Mouse (Mus musculus): ENCODE results near the gene Rcn2. TPM values are rescaled to one million over a fixed set of nuclear protein-coding genes. Genes with fewer than 3 reads are reported as not detected.

The Rcn2 gene
- total and polyA plus RNA-seq, 3 experiments: 16.8 to 56.6 (median 30.8) TPM

GRCm38 (mm10) chr9:56104921-56105320 lies 63.3 kb downstream of the Rcn2 start:
- no peak overlapping the region for H3K9ac ChIP-seq (ENCODE audit: insufficient read depth, low read depth)
- no peak overlapping the region for H3K4me3 ChIP-seq (replicated peaks in 1 of 3; ENCODE audit: low read depth in 2 of 3, low read length in 2 of 3, poor library complexity in 1 of 3)
- dilution Hi-C loops (cut with MboI; ENCODE audit: extremely low pct_ligation_motif_present, extremely low pct_unique_long_range_greater_than_20kb, low sequenced_read_pairs) (no loop called here), in situ Hi-C loops (cut with MboI; ENCODE audit: low pct_ligation_motif_present, low pct_unique_long_range_greater_than_20kb, low sequenced_read_pairs) (no loop called here)
- no peaks in the 10 kb centered on the region for H3K27me3 ChIP-seq (replicated peaks)
- H3K79me2 ChIP-seq (replicated peaks; ENCODE audit: control insufficient read depth, extremely low read depth, insufficient read depth, poor library complexity, severe bottlenecking): no peaks in the 10 kb centered on the region
- DNase-seq (ENCODE audit: extremely low read depth): no peak
- peaks cover 35 to 83% of the 10 kb centered on the region in 2 experiments for H3K4me1 ChIP-seq (ENCODE audit: control insufficient read depth in 1 of 2, insufficient read depth in 2 of 2)
- peaks cover 0 to 27% of the 10 kb centered on the region in 2 experiments for H3K36me3 ChIP-seq (replicated peaks in 1 of 2; ENCODE audit: control insufficient read depth in 1 of 2, insufficient read depth in 1 of 2, low read length in 1 of 2)
- TF ChIP-seq JUN (IDR thresholded peaks at IDR 0.05; ENCODE audit: insufficient read depth, low read depth, low read length): no peak
- TF ChIP-seq CHD2 (IDR thresholded peaks at IDR 0.05; ENCODE audit: low read length): no peak
- no peak for TF ChIP-seq USF2 (conservative IDR thresholded peaks at IDR 0.05; ENCODE audit: low read depth, low read length)
- TF ChIP-seq JUND (conservative IDR thresholded peaks at IDR 0.05; ENCODE audit: low read depth, low read length): no peak
- TF ChIP-seq MAFK (IDR thresholded peaks at IDR 0.05; ENCODE audit: insufficient replicate concordance, low read length): no peak
- no peak for TF ChIP-seq ETS1 (conservative IDR thresholded peaks at IDR 0.05; ENCODE audit: low read depth, low read length)
- TF ChIP-seq ZKSCAN1 (IDR thresholded peaks at IDR 0.05; ENCODE audit: borderline replicate concordance, low read depth, low read length): no peak
- no peak for TF ChIP-seq POLR2A (IDR thresholded peaks at IDR 0.05; ENCODE audit: low read depth, low read length)
- no peak for TF ChIP-seq USF1 (IDR thresholded peaks at IDR 0.05; ENCODE audit: low read depth, low read length)
- TF ChIP-seq ZC3H11A (IDR thresholded peaks at IDR 0.05; ENCODE audit: low read depth, low read length): no peak
- TF ChIP-seq CHD1 (IDR thresholded peaks at IDR 0.05; ENCODE audit: low read depth, low read length): no peak
- TF ChIP-seq SMC3 (IDR thresholded peaks at IDR 0.05; ENCODE audit: low read depth, low read length): no peak
- TF ChIP-seq ZMIZ1 (IDR thresholded peaks at IDR 0.05; ENCODE audit: low read depth, low read length): no peak
- no peak for TF ChIP-seq UBTF (IDR thresholded peaks at IDR 0.05; ENCODE audit: low read depth, low read length)
- TF ChIP-seq MYC (IDR thresholded peaks at IDR 0.05; ENCODE audit: low read depth, low read length): no peak
- no peak for TF ChIP-seq NRF1 (IDR thresholded peaks at IDR 0.05; ENCODE audit: low read depth, low read length)
- no peak for TF ChIP-seq ZNF384 (IDR thresholded peaks at IDR 0.05; ENCODE audit: low read depth, low read length)
- H3K9me3 ChIP-seq (replicated peaks; ENCODE audit: low read length): peaks cover 3% of the 10 kb centered on the region
- no peak overlapping the region for H3K27ac ChIP-seq (ENCODE audit: insufficient read depth, low read depth)
- no peak overlapping the region for H3K4me2 ChIP-seq (ENCODE audit: insufficient read depth, low read depth, poor library complexity, severe bottlenecking)

DNA sequence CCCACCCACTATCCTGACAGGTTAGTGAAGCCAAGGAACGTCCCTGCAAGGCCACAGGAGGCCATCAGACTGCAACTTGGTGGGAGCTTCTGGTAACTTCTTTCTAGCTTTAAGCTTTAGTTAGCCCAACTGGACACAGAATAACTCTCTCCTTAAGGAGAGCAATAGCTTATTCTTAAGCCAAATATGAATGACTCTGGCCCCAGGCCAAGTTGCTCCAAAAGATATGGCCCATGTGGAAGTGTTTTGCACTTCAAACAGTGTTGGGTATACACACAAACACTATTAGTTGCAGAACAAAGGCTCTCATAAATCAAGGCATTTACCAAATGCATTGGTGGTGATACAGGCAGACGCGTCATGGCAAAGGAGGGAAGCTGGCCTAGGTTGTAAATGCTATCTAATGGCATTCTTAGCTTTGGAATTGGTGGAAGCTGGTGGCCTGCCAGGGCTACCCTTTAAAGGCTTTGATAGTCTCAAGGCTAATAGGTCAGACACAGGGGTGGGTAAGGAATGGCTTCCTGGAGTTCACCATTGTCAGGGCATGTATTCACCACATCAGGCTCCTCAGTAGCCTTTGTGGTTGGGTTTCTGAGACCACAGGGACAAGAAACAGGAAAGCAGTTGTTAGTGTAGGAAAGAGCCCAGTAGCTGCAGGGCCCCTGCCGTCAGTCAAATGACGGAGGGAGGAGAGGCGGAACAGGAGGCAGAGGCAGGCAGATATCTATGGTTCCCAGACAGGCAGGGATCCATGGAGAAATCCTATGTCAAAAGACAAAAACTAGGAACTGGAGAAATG lies 64.8 kb downstream of the Rcn2 start:
- Histone ChIP-seq H3K4me2 (ENCODE audit: insufficient read depth, low read depth, poor library complexity, severe bottlenecking) (no peak overlapping the region), H3K9ac (ENCODE audit: insufficient read depth, low read depth) (no peak overlapping the region), H3K79me2 (replicated peaks; ENCODE audit: control insufficient read depth, extremely low read depth, insufficient read depth, poor library complexity, severe bottlenecking) (no peaks in the 10 kb centered on the region), H3K27me3 (replicated peaks) (no peaks in the 10 kb centered on the region), H3K4me1 (ENCODE audit: control insufficient read depth in 1 of 2, insufficient read depth in 2 of 2) (peaks cover 31 to 68% of the 10 kb centered on the region in 2 experiments), H3K9me3 (replicated peaks; ENCODE audit: low read length) (peaks cover 3% of the 10 kb centered on the region), H3K36me3 (replicated peaks in 1 of 2; ENCODE audit: control insufficient read depth in 1 of 2, insufficient read depth in 1 of 2, low read length in 1 of 2) (peaks cover 0 to 29% of the 10 kb centered on the region in 2 experiments), H3K27ac (ENCODE audit: insufficient read depth, low read depth) (no peak overlapping the region), H3K4me3 (replicated peaks in 1 of 3; ENCODE audit: low read depth in 2 of 3, low read length in 2 of 3, poor library complexity in 1 of 3) (no peak overlapping the region)
- dilution Hi-C loops (cut with MboI; ENCODE audit: extremely low pct_ligation_motif_present, extremely low pct_unique_long_range_greater_than_20kb, low sequenced_read_pairs): no loop called here
- DNase-seq (ENCODE audit: extremely low read depth): no peak
- in situ Hi-C loops (cut with MboI; ENCODE audit: low pct_ligation_motif_present, low pct_unique_long_range_greater_than_20kb, low sequenced_read_pairs): no loop called here
- no peak for TF ChIP-seq CHD2 (IDR thresholded peaks at IDR 0.05; ENCODE audit: low read length)
- no peak for TF ChIP-seq ELF1 (IDR thresholded peaks at IDR 0.05; ENCODE audit: low read depth, low read length)
- no peak for TF ChIP-seq CHD1 (IDR thresholded peaks at IDR 0.05; ENCODE audit: low read depth, low read length)
- no peak for TF ChIP-seq MAZ (IDR thresholded peaks at IDR 0.05; ENCODE audit: low read depth, low read length)
- no peak for TF ChIP-seq ZMIZ1 (IDR thresholded peaks at IDR 0.05; ENCODE audit: low read depth, low read length)
- no peak for TF ChIP-seq PAX5 (IDR thresholded peaks at IDR 0.05; ENCODE audit: low read length)
- TF ChIP-seq MEF2A (IDR thresholded peaks at IDR 0.05; ENCODE audit: borderline replicate concordance, low read depth, low read length): no peak
- no peak for TF ChIP-seq RAD21 (IDR thresholded peaks at IDR 0.05; ENCODE audit: low read depth, low read length)
- TF ChIP-seq E2F4 (IDR thresholded peaks at IDR 0.05; ENCODE audit: insufficient replicate concordance, low read depth, low read length): no peak
- no peak for TF ChIP-seq KAT2A (IDR thresholded peaks at IDR 0.05; ENCODE audit: insufficient replicate concordance, low read length)
- TF ChIP-seq ZC3H11A (IDR thresholded peaks at IDR 0.05; ENCODE audit: low read depth, low read length): no peak
- no peak for TF ChIP-seq HCFC1 (IDR thresholded peaks at IDR 0.05; ENCODE audit: low read depth, low read length)
- TF ChIP-seq USF2 (conservative IDR thresholded peaks at IDR 0.05; ENCODE audit: low read depth, low read length): no peak
- TF ChIP-seq MXI1 (IDR thresholded peaks at IDR 0.05; ENCODE audit: low read depth, low read length): no peak
- no peak for TF ChIP-seq ZNF384 (IDR thresholded peaks at IDR 0.05; ENCODE audit: low read depth, low read length)
- no peak for TF ChIP-seq IRF4 (IDR thresholded peaks at IDR 0.05; ENCODE audit: low read depth, low read length)
- no peak for TF ChIP-seq NRF1 (IDR thresholded peaks at IDR 0.05; ENCODE audit: low read depth, low read length)
